Mouse (Mus musculus): ENCODE measurements around the gene Prkg1. TPM values are rescaled to one million over a fixed set of nuclear protein-coding genes. Genes with fewer than 3 reads are reported as not detected.

Prkg1 gene
- total RNA-seq, 1 experiment: 1.5 TPM

DNA sequence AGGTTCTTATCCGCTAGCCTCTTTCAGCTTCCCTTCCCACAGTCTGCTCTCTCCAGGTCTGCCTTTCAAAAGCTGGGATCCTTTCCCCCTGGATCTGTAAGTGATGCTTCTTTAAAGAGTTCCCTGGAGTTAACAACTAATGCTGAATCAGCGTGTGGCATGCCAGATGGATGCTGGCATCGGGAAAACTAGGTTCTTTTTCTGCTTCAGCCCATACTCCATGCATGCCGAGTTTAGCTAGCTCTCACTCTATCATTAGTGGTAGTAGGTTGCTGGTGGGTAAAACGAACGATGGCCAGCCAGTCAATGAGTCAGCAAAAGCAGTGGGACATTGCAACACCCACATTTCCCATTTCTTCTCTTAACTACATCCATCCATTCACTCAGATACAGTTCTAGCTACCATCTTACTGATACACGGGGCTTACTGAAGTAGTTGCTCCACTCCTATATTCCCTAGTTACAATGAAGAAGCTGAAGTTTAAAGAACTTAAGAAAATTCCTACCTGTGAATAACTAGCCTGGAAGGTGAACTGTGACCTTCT, 935.5 kb downstream of the Prkg1 start:
- TF ChIP-seq ZNF384 (IDR thresholded peaks at IDR 0.05; ENCODE audit: low read depth, low read length) (no peak), ZC3H11A (IDR thresholded peaks at IDR 0.05; ENCODE audit: borderline replicate concordance, low read depth, low read length) (no peak), MAFK (IDR thresholded peaks at IDR 0.05; ENCODE audit: insufficient read depth, low read depth, low read length) (0 out of 2 replicates have a peak, but pooled peaks have one; percentile 16), HCFC1 (IDR thresholded peaks at IDR 0.05; ENCODE audit: borderline replicate concordance, insufficient read depth, low read length) (no peak), CHD2 (IDR thresholded peaks at IDR 0.05; ENCODE audit: low read depth, low read length) (no peak)
- Histone ChIP-seq H3K9ac (ENCODE audit: insufficient read depth, low read depth, low read length, poor library complexity, severe bottlenecking) (no peak overlapping the region), H3K9me3 (ENCODE audit: control insufficient read depth, insufficient read depth, low read depth, low read length) (no peaks in the 10 kb centered on the region), H3K4me3 (ENCODE audit: insufficient read depth in 1 of 2, low read depth in 1 of 2, low read length in 2 of 2, poor library complexity in 1 of 2, severe bottlenecking in 1 of 2) (no peak overlapping the region), H3K4me1 (ENCODE audit: control insufficient read depth in 2 of 2, insufficient read depth in 2 of 2, low read length in 2 of 2, poor library complexity in 1 of 2) (no peaks in the 10 kb centered on the region), H3K36me3 (ENCODE audit: control insufficient read depth, insufficient read depth, low read length, poor library complexity, severe bottlenecking) (no peaks in the 10 kb centered on the region), H3K27ac (ENCODE audit: insufficient read depth, low read depth, low read length, poor library complexity, severe bottlenecking) (no peak overlapping the region)
- in situ Hi-C loops (cut with MboI; ENCODE audit: low sequenced_read_pairs in 2 of 2, unreplicated experiment in 2 of 2): no loop called here
- no peak for DNase-seq (ENCODE audit: low read depth, low spot score)

- Histone ChIP-seq H3K9me3 (ENCODE audit: control insufficient read depth, insufficient read depth, low read depth, low read length) (no peaks in the 10 kb centered on the region), H3K27ac (ENCODE audit: insufficient read depth, low read depth, low read length, poor library complexity, severe bottlenecking) (no peak overlapping the region), H3K36me3 (ENCODE audit: control insufficient read depth, insufficient read depth, low read length, poor library complexity, severe bottlenecking) (no peaks in the 10 kb centered on the region), H3K4me1 (ENCODE audit: control insufficient read depth in 2 of 2, insufficient read depth in 2 of 2, low read length in 2 of 2, poor library complexity in 1 of 2) (no peaks in the 10 kb centered on the region), H3K9ac (ENCODE audit: insufficient read depth, low read depth, low read length, poor library complexity, severe bottlenecking) (no peak overlapping the region), H3K4me3 (ENCODE audit: insufficient read depth in 1 of 2, low read depth in 1 of 2, low read length in 2 of 2, poor library complexity in 1 of 2, severe bottlenecking in 1 of 2) (no peak overlapping the region)
- peak; percentile 13 for DNase-seq (ENCODE audit: low read depth, low spot score)
- TF ChIP-seq ZC3H11A (IDR thresholded peaks at IDR 0.05; ENCODE audit: borderline replicate concordance, low read depth, low read length) (no peak), CHD2 (IDR thresholded peaks at IDR 0.05; ENCODE audit: low read depth, low read length) (no peak), ZNF384 (IDR thresholded peaks at IDR 0.05; ENCODE audit: low read depth, low read length) (no peak), HCFC1 (IDR thresholded peaks at IDR 0.05; ENCODE audit: borderline replicate concordance, insufficient read depth, low read length) (no peak), MAFK (IDR thresholded peaks at IDR 0.05; ENCODE audit: insufficient read depth, low read depth, low read length) (no peak)
- in situ Hi-C loops (cut with MboI; ENCODE audit: low sequenced_read_pairs in 2 of 2, unreplicated experiment in 2 of 2): no loop called here
Observed at GRCm38 (mm10) chr19:30827820-30828219, 937.0 kb downstream of the Prkg1 start.

DNA sequence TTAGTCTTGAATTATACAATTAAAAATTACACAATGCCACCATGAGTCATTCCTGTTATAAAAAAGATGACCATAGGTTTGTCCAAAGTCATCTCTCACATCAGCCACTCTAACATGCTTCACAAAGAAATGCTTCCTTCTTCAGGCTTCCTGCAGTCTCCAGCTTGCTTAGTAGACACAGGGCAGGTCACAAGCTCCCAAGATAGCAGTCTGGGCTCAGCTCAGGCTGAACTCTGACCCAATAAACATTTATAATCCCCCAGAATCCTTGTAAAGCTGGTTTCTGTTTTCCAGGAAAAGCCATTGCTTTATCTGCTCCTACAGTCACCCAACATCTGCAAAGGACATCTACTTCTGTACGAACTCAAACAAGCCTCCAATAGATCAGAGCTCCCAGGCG, 938.7 kb downstream of the Prkg1 start:
- no peak overlapping the region for H3K27ac ChIP-seq (ENCODE audit: insufficient read depth, low read depth, low read length, poor library complexity, severe bottlenecking)
- H3K4me3 ChIP-seq (ENCODE audit: insufficient read depth in 1 of 2, low read depth in 1 of 2, low read length in 2 of 2, poor library complexity in 1 of 2, severe bottlenecking in 1 of 2): no peak overlapping the region
- no peak overlapping the region for H3K9ac ChIP-seq (ENCODE audit: insufficient read depth, low read depth, low read length, poor library complexity, severe bottlenecking)
- no peaks in the 10 kb centered on the region for H3K9me3 ChIP-seq (ENCODE audit: control insufficient read depth, insufficient read depth, low read depth, low read length)
- no peaks in the 10 kb centered on the region for H3K36me3 ChIP-seq (ENCODE audit: control insufficient read depth, insufficient read depth, low read length, poor library complexity, severe bottlenecking)
- DNase-seq (ENCODE audit: low read depth, low spot score): no peak
- TF ChIP-seq ZNF384 (IDR thresholded peaks at IDR 0.05; ENCODE audit: low read depth, low read length) (no peak), HCFC1 (IDR thresholded peaks at IDR 0.05; ENCODE audit: borderline replicate concordance, insufficient read depth, low read length) (no peak)
- in situ Hi-C loops (cut with MboI; ENCODE audit: low sequenced_read_pairs in 2 of 2, unreplicated experiment in 2 of 2): no loop called here
- no peaks in the 10 kb centered on the region for H3K4me1 ChIP-seq (ENCODE audit: control insufficient read depth in 2 of 2, insufficient read depth in 2 of 2, low read length in 2 of 2, poor library complexity in 1 of 2)

GRCm38 (mm10) chr19:30815661-30816060, 949.2 kb downstream of the Prkg1 start:
- Histone ChIP-seq H3K4me3 (ENCODE audit: insufficient read depth in 1 of 2, low read depth in 1 of 2, low read length in 2 of 2, poor library complexity in 1 of 2, severe bottlenecking in 1 of 2) (no peak overlapping the region), H3K4me1 (ENCODE audit: control insufficient read depth in 2 of 2, insufficient read depth in 2 of 2, low read length in 2 of 2, poor library complexity in 1 of 2) (no peaks in the 10 kb centered on the region), H3K9me3 (ENCODE audit: control insufficient read depth, insufficient read depth, low read depth, low read length) (no peaks in the 10 kb centered on the region), H3K27ac (ENCODE audit: insufficient read depth, low read depth, low read length, poor library complexity, severe bottlenecking) (no peak overlapping the region), H3K36me3 (ENCODE audit: control insufficient read depth, insufficient read depth, low read length, poor library complexity, severe bottlenecking) (no peaks in the 10 kb centered on the region), H3K9ac (ENCODE audit: insufficient read depth, low read depth, low read length, poor library complexity, severe bottlenecking) (no peak overlapping the region)
- no peak for DNase-seq (ENCODE audit: low read depth, low spot score)
- TF ChIP-seq CHD2 (IDR thresholded peaks at IDR 0.05; ENCODE audit: low read depth, low read length) (no peak), MAFK (IDR thresholded peaks at IDR 0.05; ENCODE audit: insufficient read depth, low read depth, low read length) (no peak), ZC3H11A (IDR thresholded peaks at IDR 0.05; ENCODE audit: borderline replicate concordance, low read depth, low read length) (no peak), ZNF384 (IDR thresholded peaks at IDR 0.05; ENCODE audit: low read depth, low read length) (no peak), HCFC1 (IDR thresholded peaks at IDR 0.05; ENCODE audit: borderline replicate concordance, insufficient read depth, low read length) (no peak)
- in situ Hi-C loops (cut with MboI; ENCODE audit: low sequenced_read_pairs in 2 of 2, unreplicated experiment in 2 of 2): no loop called here

DNA sequence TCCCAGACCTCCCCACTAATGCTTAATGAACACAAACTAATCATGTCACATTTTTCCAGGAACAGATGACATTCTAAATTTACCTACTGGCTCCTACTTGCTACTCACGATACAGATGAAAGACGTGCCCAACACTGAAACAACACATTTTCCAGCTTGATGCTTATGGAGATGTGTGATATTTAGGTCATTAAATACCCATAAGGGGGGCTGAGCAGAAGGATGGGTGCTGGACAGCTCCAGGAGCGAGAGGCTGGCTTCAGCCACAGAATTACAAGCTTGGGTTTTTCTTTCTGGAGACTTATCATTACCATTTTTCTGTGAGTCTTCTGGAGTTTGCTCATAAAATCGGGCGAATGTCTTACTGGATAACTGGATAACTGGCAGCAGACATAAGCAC, 958.6 kb downstream of the Prkg1 start:
- H3K4me1 ChIP-seq (ENCODE audit: control insufficient read depth in 2 of 2, insufficient read depth in 2 of 2, low read length in 2 of 2, poor library complexity in 1 of 2): no peaks in the 10 kb centered on the region
- H3K36me3 ChIP-seq (ENCODE audit: control insufficient read depth, insufficient read depth, low read length, poor library complexity, severe bottlenecking): no peaks in the 10 kb centered on the region
- no peak overlapping the region for H3K4me3 ChIP-seq (ENCODE audit: insufficient read depth in 1 of 2, low read depth in 1 of 2, low read length in 2 of 2, poor library complexity in 1 of 2, severe bottlenecking in 1 of 2)
- H3K9me3 ChIP-seq (ENCODE audit: control insufficient read depth, insufficient read depth, low read depth, low read length): no peaks in the 10 kb centered on the region
- in situ Hi-C loops (cut with MboI; ENCODE audit: low sequenced_read_pairs in 2 of 2, unreplicated experiment in 2 of 2): no loop called here
- H3K9ac ChIP-seq (ENCODE audit: insufficient read depth, low read depth, low read length, poor library complexity, severe bottlenecking): no peak overlapping the region
- TF ChIP-seq ZC3H11A (IDR thresholded peaks at IDR 0.05; ENCODE audit: borderline replicate concordance, low read depth, low read length): no peak
- no peak for TF ChIP-seq HCFC1 (IDR thresholded peaks at IDR 0.05; ENCODE audit: borderline replicate concordance, insufficient read depth, low read length)
- TF ChIP-seq CHD2 (IDR thresholded peaks at IDR 0.05; ENCODE audit: low read depth, low read length): no peak
- TF ChIP-seq ZNF384 (IDR thresholded peaks at IDR 0.05; ENCODE audit: low read depth, low read length): no peak
- no peak for DNase-seq (ENCODE audit: low read depth, low spot score)
- no peak overlapping the region for H3K27ac ChIP-seq (ENCODE audit: insufficient read depth, low read depth, low read length, poor library complexity, severe bottlenecking)

Data from ES-E14 (cell line).